Mouse (Mus musculus): ENCODE results near the gene H2-Aa. TPM values are rescaled to one million over a fixed set of nuclear protein-coding genes. Genes with fewer than 3 reads are reported as not detected.

H2-Aa gene
- polyA plus RNA-seq, 1 experiment, result 3.8 TPM

GRCm38 (mm10) chr17:34300691-34301566 is 13.3 kb upstream of the H2-Aa start:
- no peak for DNase-seq (ENCODE audit: extremely low spot score in 1 of 2, low spot score in 1 of 2)

GRCm38 (mm10) chr17:34300071-34300470 is 12.4 kb upstream of the H2-Aa start:
- no peak for DNase-seq (ENCODE audit: extremely low spot score in 1 of 2, low spot score in 1 of 2)

GRCm38 (mm10) chr17:34299356-34299755 is 11.7 kb upstream of the H2-Aa start:
- no peak for DNase-seq (ENCODE audit: extremely low spot score in 1 of 2, low spot score in 1 of 2)

- peak in 1 of 2 experiments; percentile 92 for DNase-seq (ENCODE audit: extremely low spot score in 1 of 2, low spot score in 1 of 2)
Measured at GRCm38 (mm10) chr17:34295891-34296794, 8.5 kb upstream of the H2-Aa start.

- DNase-seq (ENCODE audit: extremely low spot score in 1 of 2, low spot score in 1 of 2), result no peak
Measured at GRCm38 (mm10) chr17:34295307-34295706, 7.7 kb upstream of the H2-Aa start.

- no peak for DNase-seq (ENCODE audit: extremely low spot score in 1 of 2, low spot score in 1 of 2)
Measured at GRCm38 (mm10) chr17:34294249-34294648, 6.6 kb upstream of the H2-Aa start.

GRCm38 (mm10) chr17:34293533-34293932 is 5.9 kb upstream of the H2-Aa start:
- DNase-seq (ENCODE audit: extremely low spot score in 1 of 2, low spot score in 1 of 2), result no peak

GRCm38 (mm10) chr17:34292570-34292969 is 4.9 kb upstream of the H2-Aa start:
- DNase-seq (ENCODE audit: extremely low spot score in 1 of 2, low spot score in 1 of 2), result no peak

GRCm38 (mm10) chr17:34291609-34292008 is 4.0 kb upstream of the H2-Aa start:
- peak; percentile 56 to 84 for DNase-seq (ENCODE audit: extremely low spot score in 1 of 2, low spot score in 1 of 2)

- DNase-seq (ENCODE audit: extremely low spot score in 1 of 2, low spot score in 1 of 2), result no peak
Measured at GRCm38 (mm10) chr17:34288131-34288530, 508 bp upstream of the H2-Aa start.

GRCm38 (mm10) chr17:34286999-34287398 is 624 bp downstream of the H2-Aa start:
- no peak for DNase-seq (ENCODE audit: extremely low spot score in 1 of 2, low spot score in 1 of 2)

- no peak for DNase-seq (ENCODE audit: extremely low spot score in 1 of 2, low spot score in 1 of 2)
Measured at GRCm38 (mm10) chr17:34286501-34286900, 1.1 kb downstream of the H2-Aa start.

- no peak for DNase-seq (ENCODE audit: extremely low spot score in 1 of 2, low spot score in 1 of 2)
Measured at GRCm38 (mm10) chr17:34285848-34286247, 1.8 kb downstream of the H2-Aa start.

- no peak for DNase-seq (ENCODE audit: extremely low spot score in 1 of 2, low spot score in 1 of 2)
Measured at GRCm38 (mm10) chr17:34285371-34285770, 2.3 kb downstream of the H2-Aa start.

- DNase-seq (ENCODE audit: extremely low spot score in 1 of 2, low spot score in 1 of 2), result no peak
Measured at GRCm38 (mm10) chr17:34281836-34282235, 5.8 kb downstream of the H2-Aa start.

- no peak for DNase-seq (ENCODE audit: extremely low spot score in 1 of 2, low spot score in 1 of 2)
Measured at GRCm38 (mm10) chr17:34280499-34281038, 7.1 kb downstream of the H2-Aa start.

- no peak for DNase-seq (ENCODE audit: extremely low spot score in 1 of 2, low spot score in 1 of 2)
Measured at GRCm38 (mm10) chr17:34272102-34272501, 15.5 kb downstream of the H2-Aa start.

GRCm38 (mm10) chr17:34270940-34271339 is 16.7 kb downstream of the H2-Aa start:
- no peak for DNase-seq (ENCODE audit: extremely low spot score in 1 of 2, low spot score in 1 of 2)

- DNase-seq (ENCODE audit: extremely low spot score in 1 of 2, low spot score in 1 of 2), result no peak
Measured at GRCm38 (mm10) chr17:34270230-34270629, 17.4 kb downstream of the H2-Aa start.

GRCm38 (mm10) chr17:34269817-34270216 is 17.8 kb downstream of the H2-Aa start:
- no peak for DNase-seq (ENCODE audit: extremely low spot score in 1 of 2, low spot score in 1 of 2)

GRCm38 (mm10) chr17:34268748-34269147 is 18.9 kb downstream of the H2-Aa start:
- DNase-seq (ENCODE audit: extremely low spot score in 1 of 2, low spot score in 1 of 2), result no peak
